Mouse (Mus musculus) lung, postnatal 0 days (tissue): Measurements from ENCODE around the gene Cars2. TPM values are rescaled to one million over a fixed set of nuclear protein-coding genes. Genes with fewer than 3 reads are reported as not detected.

ENCODE experiments used
- ATAC-seq: fragments of 200-750 bp; cut with Nextera tagmentation; 2 replicates; pipeline ENCODE4 v1.8.0; 2017; ENCODE audit warnings: moderate library complexity
- DNase-seq: peaks from one replicate; pipeline ENCODE4 v3.0.0-alpha.2; 2016; ENCODE audit warnings: low spot score
- H3K27ac ChIP-seq: fragments of 300-500 bp; sonication (generic); 2 replicates; pipeline ENCODE4 v1.5.1; 2014; ENCODE audit warnings: antibody characterized with exemption, mild to moderate bottlenecking, low read length, mixed read lengths
- H3K27me3 ChIP-seq: fragments of 300-500 bp; sonication (generic); replicated peaks from 2 replicates; pipeline ENCODE4 v1.6.1; 2014; ENCODE audit warnings: low read length, mixed read lengths; ENCODE audit not compliant: insufficient read depth
- H3K36me3 ChIP-seq: fragments of 300-500 bp; sonication (generic); 2 replicates; pipeline ENCODE4 v1.6.1; 2014; ENCODE audit warnings: low read length, mixed read lengths; ENCODE audit not compliant: insufficient read depth
- H3K4me1 ChIP-seq: fragments of 300-500 bp; sonication (generic); 2 replicates; pipeline ENCODE4 v1.6.1; 2014; ENCODE audit warnings: antibody characterized with exemption, low read depth, low read length, mixed read lengths; ENCODE audit not compliant: insufficient read depth
- H3K4me2 ChIP-seq: fragments of 300-500 bp; sonication (generic); replicated peaks from 2 replicates; pipeline ENCODE4 v1.6.1; 2014; ENCODE audit warnings: low read depth, mild to moderate bottlenecking, low read length, moderate library complexity, mixed read lengths
- H3K4me3 ChIP-seq: fragments of 300-500 bp; sonication (generic); 2 replicates; pipeline ENCODE4 v1.5.1; 2014; ENCODE audit warnings: low read depth, low read length
- H3K9ac ChIP-seq: fragments of 300-500 bp; sonication (generic); replicated peaks from 2 replicates; pipeline ENCODE4 v1.6.1; 2014; ENCODE audit warnings: low read depth, mild to moderate bottlenecking
- H3K9me3 ChIP-seq: fragments of 300-500 bp; sonication (generic); 2 replicates; pipeline ENCODE4 v1.6.1; 2016; ENCODE audit warnings: low read length, mixed read lengths
- CTCF ChIP-seq: IDR thresholded peaks from 2 replicates; pipeline ENCODE4 v1.5.1; 2016; ENCODE audit warnings: antibody characterized with exemption, mild to moderate bottlenecking
- EP300 ChIP-seq: IDR thresholded peaks from 2 replicates; pipeline ENCODE4 v1.6.1; 2016; ENCODE audit warnings: antibody characterized with exemption, mild to moderate bottlenecking, control low read depth
- WGBS: fragments of 180-500 bp; shearing (Covaris S2); extraction: QIAGEN DNeasy Blood & Tissue Kit; methylation state at CpG from one replicate; pipeline ENCODE4 v1.1.7; 2014; 5-methylcytosine and 5-hydroxymethylcytosine counted together
- polyA plus RNA-seq: library from polyadenylated mRNA; unstranded; fragments of >200 nt; fragmentation: Nextera tagmentation; extraction: Ambion mirVana; gene quantifications from 2 replicates; pipeline ENCODE4 v1.2.1, GENCODE M21; 2015

Gene Cars2
- polyA plus RNA-seq, 1 experiment from 2014 or later, result 13.7 TPM

DNA sequence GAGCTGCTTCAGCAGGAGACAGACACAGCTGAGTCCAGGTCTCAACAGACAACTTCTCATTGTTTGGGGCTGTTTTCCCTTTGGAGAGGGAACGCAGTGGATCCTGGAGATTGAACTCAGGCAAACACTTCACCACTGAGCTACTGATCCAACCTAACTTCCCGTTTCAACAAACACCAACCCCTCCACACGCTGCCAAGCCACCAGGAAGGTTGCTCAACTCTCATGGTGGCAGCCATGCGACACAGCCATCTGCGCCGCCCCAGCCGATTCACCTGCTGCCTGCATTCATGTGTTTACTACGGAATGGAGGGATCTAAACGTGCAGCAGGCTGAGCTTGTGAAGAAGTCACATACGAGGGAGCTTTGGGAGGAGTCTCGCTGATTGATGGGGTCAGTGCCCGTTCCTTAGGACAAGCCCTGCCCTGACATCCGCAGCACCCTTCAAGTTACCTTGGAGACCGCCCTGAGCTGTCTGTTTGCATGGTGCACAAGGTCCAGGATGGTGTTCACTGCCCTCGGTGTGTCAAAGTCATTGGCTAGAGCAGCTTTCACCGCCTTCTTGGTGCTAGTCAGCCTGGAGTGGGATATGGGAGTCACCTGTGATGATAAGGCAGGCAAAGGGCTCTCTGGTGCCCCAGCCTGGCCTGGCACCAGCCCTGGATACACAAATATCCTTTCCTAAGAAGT, 33.1 kb downstream of the Cars2 start:
- WGBS, result 57% methylated on average over 16 of the region's 16 CpGs
- ATAC-seq, result peak; percentile 89
- Histone ChIP-seq H3K9ac (no peak overlapping the region), H3K27ac (peak overlapping the region; percentile 59; the same call in 1 of the 2 replicates), H3K4me3 (no peak overlapping the region), H3K4me2 (no peak overlapping the region), H3K36me3 (peaks cover 20% of the 10 kb centered on the region; the same call in 1 of the 2 replicates), H3K9me3 (no peaks in the 10 kb centered on the region), H3K4me1 (no peaks in the 10 kb centered on the region), H3K27me3 (no peaks in the 10 kb centered on the region)
- peak; percentile 66 for DNase-seq
- TF ChIP-seq CTCF (no peak), EP300 (no peak)

GRCm38 (mm10) chr8:11516292-11516691, 34.3 kb downstream of the Cars2 start:
- WGBS, result 94% methylated on average over 9 of the region's 9 CpGs
- Histone ChIP-seq H3K27me3 (no peaks in the 10 kb centered on the region), H3K4me2 (no peak overlapping the region), H3K9me3 (no peaks in the 10 kb centered on the region), H3K36me3 (peaks cover 28% of the 10 kb centered on the region; the same call in 1 of the 2 replicates), H3K9ac (no peak overlapping the region), H3K27ac (no peak overlapping the region; the same call in 1 of the 2 replicates), H3K4me1 (no peaks in the 10 kb centered on the region), H3K4me3 (no peak overlapping the region)
- ATAC-seq (no peak), DNase-seq (no peak)
- TF ChIP-seq EP300, result no peak

GRCm38 (mm10) chr8:11513247-11513646, 37.3 kb downstream of the Cars2 start:
- WGBS, result 86% methylated on average over 5 of the region's 5 CpGs
- H3K27ac ChIP-seq, result no peak overlapping the region
- DNase-seq (no peak), ATAC-seq (no peak)
- no peak for TF ChIP-seq EP300
- TF ChIP-seq CTCF, result no peak
- H3K4me1 ChIP-seq, result no peaks in the 10 kb centered on the region
- no peak overlapping the region for H3K4me2 ChIP-seq
- H3K27me3 ChIP-seq, result no peaks in the 10 kb centered on the region
- H3K4me3 ChIP-seq, result no peak overlapping the region
- no peaks in the 10 kb centered on the region for H3K9me3 ChIP-seq
- H3K9ac ChIP-seq, result no peak overlapping the region
- H3K36me3 ChIP-seq, result peaks cover 43% of the 10 kb centered on the region

DNA sequence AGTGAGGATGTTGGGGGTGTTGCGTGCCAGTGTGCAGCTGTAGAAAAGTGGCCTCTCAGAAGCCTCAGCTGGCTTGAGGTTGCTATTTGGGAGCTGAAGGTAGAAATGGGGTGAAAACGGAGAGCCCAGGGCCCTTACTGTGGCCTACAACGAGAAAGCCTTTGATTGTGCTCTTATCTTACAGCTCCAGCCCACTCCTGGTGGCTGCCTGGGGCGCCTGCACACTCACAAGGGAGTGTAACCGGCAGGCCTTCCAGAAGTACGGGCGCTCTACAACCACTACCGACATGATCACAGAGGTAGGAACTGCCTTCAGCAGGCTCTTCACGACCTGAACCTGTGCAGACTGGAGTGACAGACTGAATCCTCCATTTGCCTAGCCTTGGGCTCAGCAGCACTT, 37.9 kb downstream of the Cars2 start:
- Histone ChIP-seq H3K27ac (no peak overlapping the region), H3K27me3 (no peaks in the 10 kb centered on the region), H3K9me3 (no peaks in the 10 kb centered on the region), H3K4me3 (no peak overlapping the region), H3K4me2 (no peak overlapping the region), H3K9ac (no peak overlapping the region), H3K4me1 (no peaks in the 10 kb centered on the region), H3K36me3 (peaks cover 46% of the 10 kb centered on the region)
- WGBS, result 86% methylated on average over 9 of the region's 9 CpGs
- TF ChIP-seq EP300 (no peak), CTCF (no peak)
- DNase-seq (no peak), ATAC-seq (no peak)

GRCm38 (mm10) chr8:11510971-11511370, 39.6 kb downstream of the Cars2 start:
- no peak for TF ChIP-seq EP300
- H3K9me3 ChIP-seq, result no peaks in the 10 kb centered on the region
- no peak overlapping the region for H3K4me3 ChIP-seq
- 85% methylated on average over 5 of the region's 5 CpGs for WGBS
- H3K27ac ChIP-seq, result no peak overlapping the region
- no peak overlapping the region for H3K4me2 ChIP-seq
- DNase-seq (no peak), ATAC-seq (no peak)
- H3K9ac ChIP-seq, result no peak overlapping the region
- peaks cover 46% of the 10 kb centered on the region for H3K36me3 ChIP-seq
- H3K4me1 ChIP-seq, result no peaks in the 10 kb centered on the region
- H3K27me3 ChIP-seq, result no peaks in the 10 kb centered on the region

- TF ChIP-seq EP300 (no peak), CTCF (no peak)
- WGBS, result 74% methylated on average over 10 of the region's 10 CpGs
- no peaks in the 10 kb centered on the region for H3K27me3 ChIP-seq
- H3K4me3 ChIP-seq, result no peak overlapping the region
- no peak overlapping the region for H3K27ac ChIP-seq
- ATAC-seq (no peak), DNase-seq (no peak)
- no peaks in the 10 kb centered on the region for H3K9me3 ChIP-seq
- H3K9ac ChIP-seq, result no peak overlapping the region
- peaks cover 56% of the 10 kb centered on the region for H3K36me3 ChIP-seq
- H3K4me1 ChIP-seq, result no peaks in the 10 kb centered on the region
- no peak overlapping the region for H3K4me2 ChIP-seq
These were observed 41.7 kb downstream of the Cars2 start for GRCm38 (mm10) chr8:11508880-11509279.

GRCm38 (mm10) chr8:11506802-11507201, 43.8 kb downstream of the Cars2 start:
- H3K9me3 ChIP-seq, result no peaks in the 10 kb centered on the region
- TF ChIP-seq EP300 (no peak), CTCF (peak; percentile 81)
- ATAC-seq (peak; percentile 69), DNase-seq (peak; percentile 67)
- H3K4me3 ChIP-seq, result no peak overlapping the region
- no peaks in the 10 kb centered on the region for H3K4me1 ChIP-seq
- no peaks in the 10 kb centered on the region for H3K27me3 ChIP-seq
- no peak overlapping the region for H3K27ac ChIP-seq
- H3K36me3 ChIP-seq, result peaks cover 42% of the 10 kb centered on the region
- no peak overlapping the region for H3K9ac ChIP-seq
- WGBS, result 68% methylated on average over 6 of the region's 6 CpGs
- no peak overlapping the region for H3K4me2 ChIP-seq
